In the genomic region with DNA sequence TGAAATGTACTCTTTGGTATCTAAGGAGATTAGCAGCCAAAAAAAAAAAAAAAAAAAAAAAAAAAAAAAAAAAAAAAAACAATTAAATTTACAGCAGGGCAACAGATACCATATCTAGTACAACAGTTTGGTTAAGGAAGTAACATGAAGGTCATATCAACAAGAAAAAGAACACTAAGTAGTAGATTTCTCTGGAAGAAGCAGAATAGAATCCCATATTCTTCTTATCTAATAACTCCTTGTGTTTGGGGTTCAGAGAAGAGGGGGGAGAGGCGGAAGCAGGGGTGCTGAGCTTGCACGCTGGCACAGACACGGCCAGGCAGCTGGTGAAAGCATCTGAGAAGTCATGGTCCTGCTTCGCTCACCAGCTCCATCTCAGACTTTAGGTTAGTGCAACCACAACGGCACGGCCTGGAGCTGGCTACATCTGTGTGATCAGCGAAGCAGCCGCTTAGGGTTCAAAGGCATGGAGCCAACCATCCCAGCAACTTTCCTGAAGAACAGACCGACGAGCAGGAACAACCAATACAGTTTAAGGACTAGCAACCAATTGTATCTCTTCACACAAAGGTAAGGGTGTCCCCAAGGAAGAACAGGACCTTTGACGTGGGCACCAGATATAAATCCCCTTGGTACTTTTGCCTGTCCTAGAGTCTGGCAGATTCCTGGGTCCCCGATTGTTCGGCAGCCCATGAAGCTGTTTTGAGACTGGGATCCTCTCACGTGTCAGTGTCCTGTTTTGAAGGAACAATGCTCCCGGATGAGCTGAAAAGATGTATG, we compare ENCODE assay signal across 18 mouse cellular contexts. TPM values are rescaled to one million over a fixed set of nuclear protein-coding genes. Genes with fewer than 3 reads are reported as not detected.
A peak's percentile ranks its signal among the peaks of the same experiment; 100 is the strongest.
DNase-seq lines count a peak whose midpoint lies in the region; ATAC-seq and TF ChIP-seq lines count a peak whose summit lies in the region.
"Had no signal": no experiment of that assay in that cellular context is flagged by ENCODE, and none has a peak within 500 bp of the region (broad histone marks: within the 10 kb centered on the region; RNA-seq: fewer than 3 reads in every experiment).

A gene (plus strand): TSS at position 275 of the 780 bp plus-strand sequence.

- no peaks in the 10 kb centered on the region for H3K4me1 ChIP-seq in kidney, embryonic 14.5 days (ENCODE audit: control insufficient read depth, insufficient read depth, low read length)
- peaks cover 4% of the 10 kb centered on the region; the same call in 1 of the 2 replicates for H3K4me1 ChIP-seq in hindbrain, embryonic 15.5 days (replicated peaks)
- H3K4me1 ChIP-seq in neural tube, embryonic 14.5 days (ENCODE audit: control insufficient read depth, insufficient read depth, low read length): no peaks in the 10 kb centered on the region

- H3K36me3 ChIP-seq in kidney, embryonic 14.5 days (ENCODE audit: control insufficient read depth, insufficient read depth, low read length): no peaks in the 10 kb centered on the region
- no peaks in the 10 kb centered on the region for H3K36me3 ChIP-seq in hindbrain, embryonic 15.5 days
- no peaks in the 10 kb centered on the region for H3K36me3 ChIP-seq in neural tube, embryonic 14.5 days (ENCODE audit: control insufficient read depth, insufficient read depth, low read length)

- H3K4me2 ChIP-seq in kidney, embryonic 14.5 days (replicated peaks; ENCODE audit: low read depth, low read length): no peak within 1 kb of the TSS
- H3K4me2 ChIP-seq in hindbrain, embryonic 15.5 days: 0 out of 2 replicates have a peak within 1 kb of the TSS, but pooled peaks have one; percentile 5
- H3K4me2 ChIP-seq in neural tube, embryonic 14.5 days (ENCODE audit: low read depth, low read length): peak within 1 kb of the TSS; percentile 11; the same call in 1 of the 2 replicates
- H3K4me2 ChIP-seq: heart, embryonic 11.5 days had no signal

- H3K4me3 ChIP-seq in kidney, embryonic 14.5 days (ENCODE audit: low read length): no peak within 1 kb of the TSS
- no peak within 1 kb of the TSS for H3K4me3 ChIP-seq in hindbrain, embryonic 15.5 days
- no peak within 1 kb of the TSS for H3K4me3 ChIP-seq in neural tube, embryonic 14.5 days (ENCODE audit: low read depth, low read length)
- H3K4me3 ChIP-seq: gastrocnemius, adult 2 months had no signal

- H3K27ac ChIP-seq in kidney, embryonic 14.5 days (ENCODE audit: low read depth, low read length): no peak within 1 kb of the TSS
- H3K27ac ChIP-seq in hindbrain, embryonic 15.5 days (replicated peaks): peak within 1 kb of the TSS; percentile 57
- H3K27ac ChIP-seq in neural tube, embryonic 14.5 days (ENCODE audit: low read depth, low read length): peak within 1 kb of the TSS; percentile 52; the same call in 1 of the 2 replicates
- H3K27ac ChIP-seq: gastrocnemius, adult 2 months had no signal

- no peak for TF ChIP-seq POLR2A in brain, embryonic 14.5 days (IDR thresholded peaks at IDR 0.05; ENCODE audit: borderline replicate concordance, extremely low read depth, insufficient read depth, insufficient read length, poor library complexity, severe bottlenecking)

- H3K9ac ChIP-seq in kidney, embryonic 14.5 days (ENCODE audit: low read depth, low read length): no peak within 1 kb of the TSS
- no peak within 1 kb of the TSS for H3K9ac ChIP-seq in hindbrain, embryonic 15.5 days
- no peak within 1 kb of the TSS for H3K9ac ChIP-seq in neural tube, embryonic 14.5 days (replicated peaks; ENCODE audit: low read depth, low read length)

- 0 out of 2 replicates have a peak, but pooled peaks cover 3% of the 10 kb centered on the region for H3K9me3 ChIP-seq in kidney, embryonic 14.5 days (ENCODE audit: control insufficient read depth, low read length)
- no peaks in the 10 kb centered on the region; the same call in 1 of the 2 replicates for H3K9me3 ChIP-seq in hindbrain, embryonic 15.5 days
- H3K9me3 ChIP-seq in neural tube, embryonic 14.5 days (ENCODE audit: control insufficient read depth, low read length): no peaks in the 10 kb centered on the region

- ATAC-seq in kidney, embryonic 14.5 days (ENCODE audit: low FRiP score, low TSS enrichment): 0 out of 2 replicates have a peak, but pooled peaks have one; percentile 38
- no peak for ATAC-seq in hindbrain, embryonic 15.5 days (ENCODE audit: low FRiP score, low read depth)
- ATAC-seq in neural tube, embryonic 14.5 days (ENCODE audit: low read depth): peak; percentile 61

- no peak for DNase-seq in kidney, postnatal 10 days
- DNase-seq in brain, embryonic 14.5 days (ENCODE audit: low read depth): peak; percentile 43
- DNase-seq in cerebellum, postnatal 14 days: no peak
- no peak for DNase-seq in adipocyte (ENCODE audit: low spot score)
- no peak for DNase-seq in adrenal gland, postnatal 4 days (ENCODE audit: low spot score in 2 of 2)
- DNase-seq: cerebellum, postnatal 36 days; gastrocnemius, adult 2 months; lung, postnatal 36 days; thymus, adult 18-20 months had no signal

- TF ChIP-seq CTCF in brain, embryonic 14.5 days (IDR thresholded peaks at IDR 0.05; ENCODE audit: borderline replicate concordance, extremely low read depth, insufficient read depth, insufficient read length): no peak

- H3K27me3 ChIP-seq in kidney, embryonic 14.5 days (ENCODE audit: control insufficient read depth, insufficient read depth, low read length): no peaks in the 10 kb centered on the region
- H3K27me3 ChIP-seq in hindbrain, embryonic 15.5 days: peaks cover 2% of the 10 kb centered on the region; the same call in 1 of the 2 replicates
- H3K27me3 ChIP-seq in neural tube, embryonic 14.5 days (ENCODE audit: control insufficient read depth, insufficient read depth, low read length): no peaks in the 10 kb centered on the region

- 68% methylated on average over 15 of the region's 15 CpGs for WGBS in kidney, embryonic 14.5 days
- 43% methylated on average over 15 of the region's 15 CpGs for WGBS in hindbrain, embryonic 15.5 days
- 42% methylated on average over 15 of the region's 15 CpGs for whole genome bisulfite sequencing in neural tube, embryonic 14.5 days

RNA-seq across cellular contexts. Expression of the gene that starts here (rescaled TPM):
- 0.37 TPM in 1 of 2 replicates, not detected in the other for polyA plus RNA-seq in kidney, embryonic 14.5 days (2014; fragmentation: Nextera tagmentation; extraction: Ambion mirVana)
- 0.14 and 0.36 TPM in 2 replicates for polyA plus RNA-seq in brain, embryonic 14.5 days (2012; rRNA removed)
- polyA plus RNA-seq in hindbrain, embryonic 15.5 days (2015; fragmentation: Nextera tagmentation; extraction: Ambion mirVana): 0.40 and 0.69 TPM in 2 replicates
- polyA plus RNA-seq in neural tube, embryonic 14.5 days (2014; fragmentation: Nextera tagmentation; extraction: Ambion mirVana): 0.35 and 0.36 TPM in 2 replicates
- total RNA-seq in adrenal gland, postnatal 4 days (2021): not detected
- total RNA-seq: adrenal gland, adult 18-20 months; gastrocnemius, adult 2 months had no signal
- polyA plus RNA-seq: C2C12; heart, embryonic 11.5 days; kidney, embryonic 16.5 days; limb, embryonic 11.5 days; liver, embryonic 16.5 days had no signal

Comparison
In these comparisons a context has a peak if more than half of its experiments do, and no peak if none do; other contexts are left out.
1. Peak in ATAC-seq in kidney, embryonic 14.5 days; RNA of the gene not detected or under 1 TPM.
2. Peak in DNase-seq in brain, embryonic 14.5 days; RNA of the gene not detected or under 1 TPM.
3. Peak in ATAC-seq, H3K27ac ChIP-seq and H3K4me2 ChIP-seq in neural tube, embryonic 14.5 days; RNA of the gene not detected or under 1 TPM.